Mouse (Mus musculus) adrenal gland (tissue): Measurements from ENCODE around the gene Pde4dip.

Experiments
- intact Hi-C: fragments of 180-260 bp; cut with DNase I; formaldehyde crosslinking; loops from one replicate; pipeline ENCODE4 v1.15.1; 2025
- microRNA-seq, 2 experiments: library from miRNA; unstranded; fragments of <30 nt; microRNA quantifications; one replicate each; pipeline ENCODE4; 2019

Pde4dip gene

DNA sequence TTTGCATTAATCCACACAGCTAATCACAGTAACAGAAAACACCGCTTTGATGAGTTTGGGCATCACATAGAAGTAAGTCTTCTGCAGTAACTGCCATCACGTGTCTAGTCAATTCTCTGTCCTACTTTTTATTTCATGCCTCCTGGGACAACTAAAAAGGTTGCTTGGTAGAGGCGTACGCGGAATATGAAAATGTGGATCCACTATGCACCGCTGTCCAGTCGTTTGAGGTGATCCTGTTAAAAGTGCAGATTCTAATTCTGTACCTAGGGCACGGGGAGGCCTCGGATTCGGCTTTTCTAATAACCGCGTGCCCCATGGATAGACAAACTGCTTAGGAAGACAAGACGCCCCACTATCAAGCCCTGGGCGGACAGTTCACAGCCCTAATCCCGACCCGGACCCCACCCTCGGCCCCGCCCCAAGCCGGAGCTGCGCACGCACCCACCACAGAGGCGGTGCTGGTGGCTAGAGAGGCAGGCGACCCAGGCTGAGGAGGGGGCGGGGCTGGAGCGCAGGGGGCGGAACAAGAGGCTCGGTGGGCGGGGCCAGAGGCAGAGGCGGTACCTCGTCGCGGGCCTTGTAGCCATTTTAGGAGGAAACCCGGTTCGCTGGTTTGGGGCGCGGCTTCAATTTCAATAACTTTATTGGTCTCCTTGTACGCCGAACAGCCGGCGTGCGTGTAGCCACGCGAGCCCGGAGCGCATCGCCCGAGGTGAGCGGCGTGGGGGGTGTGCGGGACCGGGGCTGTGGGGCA is 230.7 kb downstream of the Pde4dip start, which contains the start of gene Prkab2:
Gene Prkab2 (plus strand): TSS at position 539 of the 757 bp plus-strand sequence.
- intact Hi-C loops, result loop anchor here (5.0 kb wide), 1 partner anchor 46 kb away; the partner anchor contains the start of gene Chd1l

DNA sequence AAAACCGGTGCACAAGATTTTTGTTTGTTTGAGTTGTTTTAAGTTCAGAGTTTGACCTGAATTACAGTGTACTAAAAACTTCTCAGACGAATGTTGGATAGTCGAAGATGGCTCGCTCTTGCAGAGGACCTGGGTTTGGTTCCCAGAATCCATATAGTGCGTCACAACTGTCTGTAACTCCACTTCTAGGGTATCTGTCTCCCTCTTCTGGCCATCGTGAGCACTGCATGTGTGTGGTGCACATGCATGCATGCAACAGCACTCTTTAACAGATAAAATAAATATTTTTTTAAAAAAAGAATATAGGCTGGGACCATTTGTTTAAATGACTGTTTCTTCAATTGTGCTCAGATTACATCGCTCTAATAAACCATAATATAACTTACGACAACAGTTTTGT is 233.6 kb downstream of the Pde4dip start:
- intact Hi-C loops, result loop anchor here (5.0 kb wide), 1 partner anchor 43 kb away; the partner anchor contains the start of gene Chd1l

DNA sequence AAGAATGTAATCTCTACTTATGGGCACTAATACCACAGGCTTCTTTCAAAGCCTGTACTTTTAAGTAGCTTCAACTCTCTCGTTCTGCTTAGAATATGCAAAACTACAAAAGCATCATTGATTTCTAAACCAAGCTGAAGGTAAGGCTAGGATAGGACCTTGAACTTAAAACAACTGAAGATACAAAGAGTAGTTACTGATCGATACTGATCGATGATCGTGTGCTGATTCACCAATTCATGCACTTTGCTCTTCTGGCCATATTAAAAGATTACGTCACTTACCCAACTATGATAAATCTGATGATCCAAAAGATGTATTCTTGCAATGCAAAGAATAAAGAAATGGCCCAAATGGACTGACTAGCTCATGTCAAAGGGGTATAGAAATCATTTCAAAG is 234.7 kb downstream of the Pde4dip start:
- intact Hi-C loops, result no loop called here

DNA sequence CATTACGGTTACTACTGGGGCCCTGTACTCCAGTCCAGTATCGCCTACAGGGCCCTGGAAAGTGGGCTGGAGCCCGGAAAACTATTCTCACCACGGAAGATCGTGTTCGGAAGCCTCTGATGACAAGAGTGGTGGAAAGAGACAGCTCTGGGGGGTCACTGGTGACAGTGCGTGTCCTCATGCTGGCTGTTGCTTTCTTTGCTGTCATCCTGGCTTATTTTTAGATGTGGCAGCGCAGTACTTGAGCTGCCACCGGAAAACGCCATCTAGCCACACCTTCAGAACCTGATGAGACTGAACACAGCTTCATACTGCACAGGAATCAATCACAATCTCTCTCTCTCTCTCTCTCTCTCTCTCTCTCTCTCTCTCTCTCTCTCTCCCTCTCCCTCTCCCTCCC is 236.9 kb downstream of the Pde4dip start:
- intact Hi-C loops, result no loop called here

DNA sequence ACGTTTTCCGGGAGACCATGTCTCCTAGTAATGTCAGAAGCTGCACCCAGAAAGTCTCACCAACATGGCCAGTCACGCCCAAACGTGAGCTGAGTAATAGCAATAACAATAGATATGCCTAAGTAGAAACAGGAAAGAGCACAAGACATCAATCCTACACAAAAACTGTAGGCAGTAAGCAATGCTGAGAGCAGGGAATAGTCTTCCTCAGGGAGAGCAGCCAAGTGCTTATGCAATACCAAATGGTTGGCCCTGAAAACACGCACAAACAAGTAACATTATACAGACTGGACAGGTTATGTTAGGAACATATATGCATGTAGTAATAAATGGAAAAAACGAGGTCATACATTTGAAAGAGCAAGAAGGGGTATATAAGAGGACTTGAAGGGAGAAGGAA is 239.0 kb downstream of the Pde4dip start:
- intact Hi-C loops, result no loop called here

DNA sequence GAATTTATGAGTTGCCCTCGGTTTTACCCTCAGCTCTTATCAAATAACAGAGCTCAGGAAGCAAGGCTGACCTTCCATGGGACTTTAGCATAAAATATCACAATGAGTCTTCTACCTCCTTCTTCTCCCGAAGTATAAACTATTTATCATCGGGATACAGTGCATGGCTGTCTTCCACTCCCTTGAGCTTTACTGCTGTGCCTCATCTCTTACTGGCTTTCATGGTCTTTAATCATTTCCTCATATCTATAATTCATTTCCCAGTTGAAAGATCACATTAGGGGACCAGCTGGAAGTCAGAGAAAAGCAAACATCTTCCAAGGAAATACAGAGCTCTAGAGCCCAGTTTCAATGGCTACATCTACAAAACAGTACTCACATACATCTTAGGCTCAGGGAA is 239.5 kb downstream of the Pde4dip start:
- intact Hi-C loops, result no loop called here

DNA sequence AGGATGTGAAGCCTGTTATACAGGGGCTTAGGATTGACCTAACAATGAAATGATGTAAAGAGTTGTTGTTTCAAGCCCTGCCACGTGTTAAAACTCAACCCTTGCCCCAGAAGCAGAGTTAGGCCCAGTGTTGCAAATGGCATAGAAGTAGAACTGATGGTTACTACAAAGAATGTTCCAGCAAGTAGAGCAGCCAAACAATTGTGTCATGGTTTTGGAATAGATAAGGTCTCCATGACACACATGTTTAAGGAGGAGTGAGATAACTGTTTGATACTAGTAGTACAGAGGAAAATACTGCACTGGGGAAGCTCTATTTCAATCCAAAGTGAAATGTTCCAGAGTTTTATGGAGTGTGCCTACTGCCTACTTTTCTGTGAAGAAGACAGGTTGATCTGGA is 240.0 kb downstream of the Pde4dip start:
- intact Hi-C loops, result no loop called here

DNA sequence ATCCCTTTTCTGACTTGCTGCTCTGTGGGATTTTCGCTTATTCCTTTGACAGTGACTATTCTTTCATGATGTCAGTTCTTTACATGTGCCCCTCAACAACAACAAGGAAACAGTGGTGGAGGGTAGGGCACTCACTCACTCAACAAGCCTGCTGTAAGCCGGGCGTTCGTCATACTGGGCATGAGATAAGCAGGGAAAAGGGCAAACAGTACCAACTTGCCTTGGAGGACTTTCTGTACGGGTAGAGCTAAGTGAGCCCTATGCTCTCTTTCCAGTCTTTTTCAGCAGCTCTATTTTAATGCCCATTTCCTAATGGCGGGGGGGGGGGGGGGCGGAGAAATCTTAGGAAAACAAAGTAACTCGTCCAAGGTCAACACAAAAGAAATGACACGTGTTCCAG is 246.5 kb downstream of the Pde4dip start:
- intact Hi-C loops, result no loop called here

DNA sequence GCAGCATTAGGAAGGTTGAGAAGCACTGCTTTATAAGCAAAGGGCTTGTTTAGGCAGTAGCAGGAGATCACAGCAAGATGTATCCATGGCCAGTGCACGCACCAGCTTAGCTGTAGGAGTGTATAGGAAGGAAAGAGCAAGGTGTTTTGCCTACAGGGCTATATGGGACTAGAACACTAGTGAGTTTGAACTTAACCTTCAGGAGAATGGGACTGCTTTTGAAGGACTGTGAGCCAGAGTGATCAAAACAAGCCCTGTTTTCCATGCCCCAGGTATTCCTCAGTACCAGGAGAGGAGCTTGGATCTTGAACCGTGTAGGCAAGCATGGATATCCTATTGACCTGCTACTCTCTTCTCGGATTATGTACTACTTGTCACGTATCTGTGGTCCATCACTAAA is 247.1 kb downstream of the Pde4dip start:
- intact Hi-C loops, result no loop called here

Small RNAs within 50 kb of the gene (microRNA-seq; reads per million reads assigned to microRNA genes)
- 0 reads per million in 2 experiments for gene Mir7225
